Comparison of ENCODE assay signal across 18 mouse cellular contexts in the genomic region with DNA sequence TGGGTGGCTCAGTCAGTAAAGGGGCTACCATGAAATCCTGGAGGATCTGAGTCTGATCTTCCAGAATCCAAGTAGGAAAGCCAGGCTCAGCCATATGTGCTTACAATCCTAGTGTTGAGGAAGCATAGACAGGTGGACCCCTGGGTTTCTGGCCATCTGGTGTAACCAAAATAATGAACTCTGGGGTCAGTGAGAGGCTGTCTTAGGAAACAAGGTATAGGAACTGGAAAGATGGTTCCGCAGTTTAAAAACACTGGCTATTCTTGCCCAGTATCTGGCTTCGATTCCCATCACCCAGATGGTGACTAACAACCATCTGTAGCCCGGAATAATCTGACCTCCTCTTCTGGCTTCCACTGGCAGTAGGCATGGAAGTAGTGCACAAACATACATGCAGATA.
DNase-seq lines count a peak whose midpoint lies in the region; ATAC-seq and TF ChIP-seq lines count a peak whose summit lies in the region.
"Had no signal": no experiment of that assay in that cellular context is flagged by ENCODE, and none has a peak within 500 bp of the region (broad histone marks: within the 10 kb centered on the region; RNA-seq: fewer than 3 reads in every experiment).

No protein-coding gene starts in this region.

- no peak for TF ChIP-seq CTCF in cerebellum, adult 2 months (IDR thresholded peaks at IDR 0.05; ENCODE audit: borderline replicate concordance, insufficient read depth, low read depth, low read length)
- no peak for TF ChIP-seq CTCF in forebrain, postnatal 0 days (IDR thresholded peaks at IDR 0.05; ENCODE audit: low read depth)
- TF ChIP-seq CTCF in midbrain, postnatal 0 days (IDR thresholded peaks at IDR 0.05), result no peak

- H3K9me3 ChIP-seq in forebrain, postnatal 0 days (ENCODE audit: low read length), result no peaks in the 10 kb centered on the region
- H3K9me3 ChIP-seq in midbrain, postnatal 0 days (ENCODE audit: low read length), result no peaks in the 10 kb centered on the region
- H3K9me3 ChIP-seq: forebrain, embryonic 15.5 days had no signal

- no peak overlapping the region for H3K27ac ChIP-seq in cerebellum, adult 2 months (ENCODE audit: insufficient read depth, low read length)
- H3K27ac ChIP-seq in forebrain, postnatal 0 days (ENCODE audit: low read depth, low read length), result no peak overlapping the region
- H3K27ac ChIP-seq in midbrain, postnatal 0 days (ENCODE audit: low read depth, low read length), result no peak overlapping the region
- H3K27ac ChIP-seq: embryonic facial prominence, embryonic 12.5 days; forebrain, embryonic 15.5 days; heart, adult 2 months; hindbrain, embryonic 10.5 days; hindbrain, embryonic 14.5 days had no signal

- H3K4me3 ChIP-seq in cerebellum, adult 2 months (replicated peaks; ENCODE audit: insufficient read depth, low read depth, low read length), result no peak overlapping the region
- H3K4me3 ChIP-seq in forebrain, postnatal 0 days (ENCODE audit: low read depth, low read length), result no peak overlapping the region
- no peak overlapping the region for H3K4me3 ChIP-seq in midbrain, postnatal 0 days (ENCODE audit: low read depth, low read length)
- H3K4me3 ChIP-seq: embryonic facial prominence, embryonic 12.5 days; forebrain, embryonic 15.5 days; heart, adult 2 months; hindbrain, embryonic 10.5 days had no signal

- no peak for ATAC-seq in forebrain, postnatal 0 days
- ATAC-seq in midbrain, postnatal 0 days (ENCODE audit: low FRiP score), result no peak
- ATAC-seq: forebrain, embryonic 15.5 days; intestine, embryonic 16.5 days had no signal

- peaks cover 13% of the 10 kb centered on the region; the same call in 1 of the 2 replicates for H3K4me1 ChIP-seq in cerebellum, adult 2 months (ENCODE audit: control insufficient read depth, insufficient read depth, low read length)
- H3K4me1 ChIP-seq in forebrain, postnatal 0 days (ENCODE audit: insufficient read depth), result no peaks in the 10 kb centered on the region
- no peaks in the 10 kb centered on the region for H3K4me1 ChIP-seq in midbrain, postnatal 0 days (ENCODE audit: insufficient read depth, low read length)
- H3K4me1 ChIP-seq: embryonic facial prominence, embryonic 12.5 days; hindbrain, embryonic 10.5 days had no signal

- no peak overlapping the region for H3K9ac ChIP-seq in forebrain, postnatal 0 days
- H3K9ac ChIP-seq in midbrain, postnatal 0 days (replicated peaks; ENCODE audit: low read length, poor library complexity, severe bottlenecking), result no peak overlapping the region
- H3K9ac ChIP-seq: embryonic facial prominence, embryonic 12.5 days; forebrain, embryonic 15.5 days; hindbrain, embryonic 14.5 days had no signal

- peak; percentile 24 for DNase-seq in cerebellum, adult 11 months
- DNase-seq in cerebellum, adult 2 months, result peak; percentile 42 to 75
- peak; percentile 20 to 44 for DNase-seq in cerebellum, postnatal 10 days
- DNase-seq in Muller cell, postnatal 12 days (ENCODE audit: inconsistent ontology term), result no peak
- DNase-seq in forebrain, postnatal 0 days, result no peak
- no peak for DNase-seq in midbrain, postnatal 0 days (ENCODE audit: low spot score)
- DNase-seq: adrenal gland, adult 2 months; adrenal gland, postnatal 36 days; gastrocnemius, postnatal 10 days; heart, adult 2 months; kidney, adult 2 months had no signal

- no peaks in the 10 kb centered on the region for H3K36me3 ChIP-seq in forebrain, postnatal 0 days (ENCODE audit: insufficient read depth)
- H3K36me3 ChIP-seq in midbrain, postnatal 0 days (ENCODE audit: insufficient read depth, low read length), result no peaks in the 10 kb centered on the region
- H3K36me3 ChIP-seq: embryonic facial prominence, embryonic 12.5 days; forebrain, embryonic 15.5 days; hindbrain, embryonic 10.5 days had no signal

- H3K4me2 ChIP-seq in forebrain, postnatal 0 days (ENCODE audit: low read depth), result no peak overlapping the region
- H3K4me2 ChIP-seq in midbrain, postnatal 0 days (ENCODE audit: low read depth, low read length, poor library complexity, severe bottlenecking), result no peak overlapping the region
- H3K4me2 ChIP-seq: embryonic facial prominence, embryonic 12.5 days; forebrain, embryonic 15.5 days; heart, embryonic 11.5 days; hindbrain, embryonic 14.5 days had no signal

- TF ChIP-seq POLR2A in cerebellum, adult 2 months (IDR thresholded peaks at IDR 0.05; ENCODE audit: borderline replicate concordance, insufficient read depth, low read length), result no peak

- WGBS in cerebellum, adult 2 months, result 17% methylated on average over 3 of the region's 3 CpGs
- 78% methylated on average over 3 of the region's 3 CpGs for WGBS in forebrain, postnatal 0 days
- 96% methylated on average over 3 of the region's 3 CpGs for WGBS in midbrain, postnatal 0 days

- H3K27me3 ChIP-seq in cerebellum, adult 2 months (ENCODE audit: control insufficient read depth, insufficient read depth, low read length), result no peaks in the 10 kb centered on the region
- H3K27me3 ChIP-seq in forebrain, postnatal 0 days (ENCODE audit: insufficient read depth, low read length), result no peaks in the 10 kb centered on the region
- H3K27me3 ChIP-seq in midbrain, postnatal 0 days (ENCODE audit: insufficient read depth, low read length), result no peaks in the 10 kb centered on the region
- H3K27me3 ChIP-seq: CH12.LX; embryonic facial prominence, embryonic 12.5 days; forebrain, embryonic 15.5 days had no signal

Comparison
In these comparisons a context has a peak if more than half of its experiments do, and no peak if none do; other contexts are left out.
1. DNase-seq: peak in cerebellum, adult 11 months (single experiment), cerebellum, adult 2 months (2 of 2) and cerebellum, postnatal 10 days (2 of 2); none in Muller cell, postnatal 12 days (single experiment), forebrain, postnatal 0 days (single experiment) and midbrain, postnatal 0 days (single experiment).